Mouse (Mus musculus) brain, embryonic 14.5 days (tissue): Measurements from ENCODE around the gene Rufy2. TPM values are rescaled to one million over a fixed set of nuclear protein-coding genes. Genes with fewer than 3 reads are reported as not detected.

Experiments
- DNase-seq: peaks from one replicate; pipeline ENCODE4 v3.0.0-alpha.2; 2011; ENCODE audit warnings: low read depth
- CTCF ChIP-seq: fragments of 200-500 bp; IDR thresholded peaks from 2 replicates; pipeline ENCODE4 v1.5.1; 2012; ENCODE audit warnings: inconsistent platforms, mild to moderate bottlenecking, moderate library complexity, borderline replicate concordance; ENCODE audit not compliant: insufficient read depth, insufficient read length; ENCODE audit errors: extremely low read depth
- POLR2A ChIP-seq: fragments of 200-500 bp; IDR thresholded peaks from 2 replicates; pipeline ENCODE4 v1.6.1; 2012; ENCODE audit warnings: mild to moderate bottlenecking, inconsistent platforms, borderline replicate concordance; ENCODE audit not compliant: poor library complexity, insufficient read depth, insufficient read length, severe bottlenecking; ENCODE audit errors: extremely low read depth
- polyA plus RNA-seq: library from polyadenylated mRNA; depleted of rRNA; stranded (reverse); fragments of >200 nt; gene quantifications from 2 replicates; pipeline ENCODE4 v1.2.3, GENCODE M21; 2012; rRNA removed

Rufy2 gene
- polyA plus RNA-seq, 1 experiment, result 39.0 TPM

DNA sequence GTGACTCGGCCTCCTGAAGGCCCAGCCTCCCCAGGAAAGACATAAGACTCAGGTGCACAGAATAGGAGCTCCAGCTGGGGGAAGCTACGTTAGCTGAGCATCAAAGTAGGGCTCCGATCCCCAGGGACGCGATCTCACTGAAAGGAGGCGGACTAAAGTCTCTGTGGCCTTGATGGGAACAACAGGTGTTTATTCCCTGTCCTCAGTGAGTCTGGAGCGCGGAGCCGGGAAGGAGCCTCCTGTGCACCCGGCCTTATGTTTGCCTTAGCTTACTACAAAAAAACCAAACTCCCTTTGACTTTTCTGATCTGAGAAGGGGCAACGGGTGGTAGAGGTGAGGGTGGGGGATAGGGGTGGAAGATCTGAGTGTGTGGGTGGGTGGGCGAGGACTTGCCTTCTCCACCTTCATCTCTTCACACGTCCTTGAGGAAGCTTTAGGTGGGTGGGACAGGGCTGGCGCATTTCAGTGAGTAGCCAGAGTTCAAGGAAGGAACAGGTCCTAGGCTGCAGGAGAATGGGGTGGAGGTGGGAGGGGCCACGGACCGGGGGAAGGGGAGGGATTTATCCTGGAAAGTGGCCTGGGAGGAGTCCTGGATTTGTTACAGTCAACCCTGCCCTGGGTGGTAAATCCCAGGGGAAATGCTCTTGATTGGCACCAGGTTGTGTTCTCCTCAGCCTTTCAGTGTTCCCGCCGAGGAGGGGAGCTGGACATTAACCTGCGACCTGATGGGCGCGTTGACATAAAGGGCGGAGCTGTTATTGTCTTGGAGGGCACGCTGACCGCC is 77.1 kb downstream of the Rufy2 start:
- TF ChIP-seq CTCF (no peak), POLR2A (no peak)
- no peak for DNase-seq

DNA sequence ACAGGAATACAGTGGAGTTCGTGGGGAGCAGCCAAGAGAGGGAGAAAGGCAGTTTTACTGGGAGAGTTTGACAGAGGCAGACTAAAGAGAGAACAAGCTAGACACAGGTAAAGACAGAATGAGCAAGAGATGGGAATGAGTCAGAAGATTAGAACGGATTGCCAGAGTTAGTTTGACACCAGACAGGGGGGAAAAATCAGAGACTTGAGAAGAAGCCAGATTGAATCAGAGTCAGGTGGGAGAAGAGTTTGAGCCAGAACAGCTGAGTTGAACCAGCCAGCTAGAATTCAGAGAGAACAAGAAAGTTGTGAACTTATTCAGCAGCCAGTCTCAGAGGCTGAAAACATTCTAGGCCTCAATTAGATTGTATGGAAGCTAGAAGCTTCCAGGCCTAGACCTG is 79.8 kb downstream of the Rufy2 start, which contains the start of gene Pbld1:
TSS of gene Pbld1 (plus strand) at position 301 of the 400 bp plus-strand sequence.
- DNase-seq, result no peak
- TF ChIP-seq POLR2A (no peak), CTCF (no peak)

DNA sequence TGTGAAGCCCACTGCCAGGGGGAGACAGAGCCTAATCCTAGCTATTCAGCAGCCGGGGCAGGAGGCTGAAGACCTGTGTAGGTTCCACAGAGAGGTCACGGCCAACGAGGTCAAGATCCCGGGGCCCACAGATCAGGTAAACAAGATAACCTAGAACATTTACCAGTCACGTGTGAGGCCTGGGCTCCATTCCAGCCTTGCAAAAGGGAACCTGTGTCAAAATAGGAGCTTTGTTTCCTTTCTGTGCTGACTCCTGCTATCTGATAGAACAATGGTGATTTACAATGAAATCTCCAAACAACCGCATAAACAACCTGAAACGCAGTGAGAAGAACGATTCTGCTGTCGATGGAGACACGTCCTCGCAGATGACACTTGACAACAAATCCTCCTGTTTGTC is 80.4 kb downstream of the Rufy2 start:
- no peak for TF ChIP-seq POLR2A
- no peak for TF ChIP-seq CTCF
- DNase-seq, result no peak

DNA sequence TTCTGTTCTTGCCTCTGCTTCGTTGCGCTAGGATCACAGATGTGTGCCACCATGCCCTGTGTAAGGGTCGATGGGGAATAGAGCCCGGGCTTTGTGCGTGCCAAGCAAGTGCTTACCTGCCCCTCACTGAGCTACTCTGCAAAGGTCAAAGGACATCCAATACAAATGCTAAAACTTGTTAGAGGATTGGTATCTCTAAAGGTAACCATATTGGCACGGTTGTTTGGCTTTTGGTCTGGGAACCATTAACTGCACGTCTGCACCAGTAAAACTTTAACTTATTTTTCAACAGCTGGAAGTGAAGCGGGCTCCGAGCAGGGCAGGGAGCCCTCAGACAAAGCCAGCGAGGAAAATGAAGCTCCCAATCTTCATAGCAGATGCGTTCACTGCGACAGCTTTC is 81.2 kb downstream of the Rufy2 start:
- no peak for DNase-seq
- TF ChIP-seq POLR2A, result no peak
- no peak for TF ChIP-seq CTCF

DNA sequence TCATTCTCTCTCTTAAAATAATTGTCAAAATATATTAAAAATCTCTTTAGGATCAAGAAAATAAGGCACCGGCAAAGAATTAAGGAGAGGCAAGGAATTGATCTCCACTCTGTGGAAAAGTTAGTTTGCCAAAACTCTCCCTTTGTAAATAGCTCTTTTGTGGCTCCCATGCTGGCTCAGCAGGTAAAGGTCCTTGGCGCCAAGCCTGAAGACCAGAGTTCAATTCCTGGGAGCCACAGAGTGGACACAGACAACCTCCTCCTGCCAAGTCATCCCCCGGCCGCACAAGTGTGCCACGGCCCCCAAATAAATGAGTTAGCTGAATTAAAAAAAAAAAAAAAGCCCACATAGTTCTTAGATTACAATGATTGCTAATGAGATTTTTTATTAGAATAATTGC is 82.7 kb downstream of the Rufy2 start:
- no peak for DNase-seq
- no peak for TF ChIP-seq CTCF
- TF ChIP-seq POLR2A, result no peak

DNA sequence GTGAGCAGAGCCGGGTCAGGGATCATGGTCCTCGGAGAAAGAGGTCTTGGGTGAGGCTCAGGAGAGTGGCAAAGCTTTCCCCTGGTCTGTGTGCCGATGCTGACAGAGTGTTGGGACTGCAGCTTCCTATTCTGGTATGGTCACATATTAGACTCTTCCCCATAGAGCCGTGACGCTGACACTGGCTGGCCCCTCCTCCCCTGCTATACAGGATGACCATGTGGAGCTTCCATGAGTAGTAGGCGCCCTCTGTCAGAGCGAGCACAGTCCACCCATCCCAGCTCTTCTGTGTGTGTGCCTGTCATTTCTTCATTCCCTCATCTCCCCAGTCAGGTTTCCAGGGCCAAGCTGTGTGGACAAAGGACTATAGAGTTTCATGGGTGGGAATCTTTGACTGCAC is 83.3 kb downstream of the Rufy2 start:
- no peak for DNase-seq
- TF ChIP-seq CTCF (no peak), POLR2A (no peak)

DNA sequence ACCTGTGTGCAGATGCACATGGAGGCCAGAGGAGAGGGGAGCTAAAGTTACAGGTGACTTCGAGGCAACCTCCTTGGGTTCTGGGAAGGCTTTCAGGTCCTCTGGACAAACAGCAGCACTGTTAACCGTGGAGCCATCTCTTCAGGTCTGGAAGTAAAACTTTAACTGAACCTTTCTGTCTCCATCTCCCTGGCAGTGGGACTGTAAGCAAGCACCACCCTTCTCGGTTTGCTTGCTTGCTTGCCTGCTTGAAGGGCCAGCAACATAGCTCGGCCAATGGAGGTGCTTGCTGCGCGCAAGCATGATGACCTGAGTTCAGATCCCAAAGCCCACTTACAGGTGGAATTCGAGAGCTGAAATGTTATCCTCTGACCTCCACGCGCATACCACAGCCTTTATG is 84.5 kb downstream of the Rufy2 start:
- TF ChIP-seq POLR2A (no peak), CTCF (no peak)
- no peak for DNase-seq

DNA sequence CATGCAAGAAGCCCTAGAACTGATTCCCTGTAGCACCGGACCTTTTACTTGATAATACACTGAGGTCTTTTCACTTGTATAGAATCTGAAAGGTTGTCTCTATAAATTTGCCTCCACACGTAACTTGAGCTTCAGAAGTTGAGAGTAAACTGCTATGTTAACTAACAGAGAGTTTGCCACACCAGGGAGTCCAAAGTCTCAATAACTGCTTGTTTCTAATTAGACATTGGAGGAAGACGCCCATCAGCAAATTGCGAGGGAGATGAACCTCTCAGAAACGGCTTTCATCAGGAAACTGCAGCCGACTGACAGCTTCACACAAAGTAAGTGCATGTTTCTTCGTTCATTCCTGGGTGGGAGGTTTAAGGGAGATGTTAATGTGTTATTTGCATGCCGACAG is 85.5 kb downstream of the Rufy2 start:
- no peak for TF ChIP-seq CTCF
- TF ChIP-seq POLR2A, result no peak
- DNase-seq, result no peak

DNA sequence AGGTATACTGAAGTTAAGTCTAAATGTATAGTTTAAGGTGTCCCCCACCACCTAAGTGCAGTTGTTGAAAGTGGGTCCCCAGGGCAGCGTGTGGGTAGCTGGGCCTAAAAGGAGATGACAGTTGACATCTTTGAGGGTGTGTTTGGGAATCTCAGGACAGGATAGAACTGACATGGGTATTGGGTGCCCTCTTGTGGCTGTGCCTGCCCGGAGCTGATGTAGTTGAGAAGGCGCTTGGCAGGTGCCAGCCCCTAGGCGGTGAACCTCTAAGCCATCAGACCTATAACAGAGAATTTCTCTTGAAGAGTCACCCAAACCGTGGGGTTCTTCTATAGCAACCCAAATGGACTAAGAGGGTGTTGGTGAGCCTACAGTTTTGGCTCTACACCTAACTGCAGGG is 86.0 kb downstream of the Rufy2 start:
- TF ChIP-seq CTCF (peak; percentile 94), POLR2A (no peak)

More for the DNA sequence above, 86.0 kb downstream of the Rufy2 start:
- peak; percentile 91 for DNase-seq

Other genes with a start within 250 kb of the Rufy2 start
- gene Ccar1, start 187.9 kb upstream of the Rufy2 start, polyA plus RNA-seq, result 87.2 and 95.7 TPM in 2 replicates
- gene Tet1, start 71.2 kb upstream of the Rufy2 start, polyA plus RNA-seq, result 7.1 and 10.1 TPM in 2 replicates
- 16.2 and 16.8 TPM in 2 replicates for gene Slc25a16, start 59.6 kb upstream of the Rufy2 start, polyA plus RNA-seq
- gene Dna2, start 33.2 kb upstream of the Rufy2 start, polyA plus RNA-seq, result 11.0 and 16.7 TPM in 2 replicates
- 137 and 177 TPM in 2 replicates for gene Hnrnph3, start 44.0 kb downstream of the Rufy2 start, polyA plus RNA-seq
- gene Pbld2, start 44.1 kb downstream of the Rufy2 start, polyA plus RNA-seq, result 1.7 and 1.9 TPM in 2 replicates
- 0.12 and 0.33 TPM in 2 replicates for gene Pbld1, start 79.9 kb downstream of the Rufy2 start, polyA plus RNA-seq
- 0.54 and 3.1 TPM in 2 replicates for gene Atoh7, start 119.4 kb downstream of the Rufy2 start, polyA plus RNA-seq
- 0.20 and 0.34 TPM in 2 replicates for gene Mypn, start 223.7 kb downstream of the Rufy2 start, polyA plus RNA-seq